Mouse (Mus musculus) limb, embryonic 13.5 days (tissue): ENCODE measurements at regions not wholly inside any gene's neighbourhood (a gene's known extent, or its start where the extent isn't known, plus 50 kb on each side); places are given as distances from the start of the nearest gene placed in this dataset.

Experiments used
- ATAC-seq: fragments of 200-750 bp; cut with Nextera tagmentation; 2 replicates; pipeline ENCODE4 v1.8.0; 2017; ENCODE audit warnings: low read depth, moderate number of reproducible peaks, moderate TSS enrichment; ENCODE audit not compliant: low FRiP score
- H3K27ac ChIP-seq: fragments of 300-500 bp; sonication (generic); 2 replicates; pipeline ENCODE4 v1.5.1; 2015; ENCODE audit warnings: inconsistent platforms, mild to moderate bottlenecking, moderate library complexity
- H3K27me3 ChIP-seq: fragments of 300-500 bp; sonication (generic); 2 replicates; pipeline ENCODE4 v1.6.1; 2015; ENCODE audit warnings: mild to moderate bottlenecking, inconsistent platforms
- H3K36me3 ChIP-seq: fragments of 300-500 bp; sonication (generic); 2 replicates; pipeline ENCODE4 v1.6.1; 2015; ENCODE audit warnings: inconsistent platforms, mild to moderate bottlenecking, moderate library complexity
- H3K4me1 ChIP-seq: fragments of 300-500 bp; sonication (generic); 2 replicates; pipeline ENCODE4 v1.6.1; 2015; ENCODE audit warnings: inconsistent platforms
- H3K4me2 ChIP-seq: fragments of 300-500 bp; sonication (generic); replicated peaks from 2 replicates; pipeline ENCODE4 v1.6.1; 2015; ENCODE audit warnings: inconsistent platforms, mild to moderate bottlenecking, moderate library complexity
- H3K4me3 ChIP-seq: fragments of 300-500 bp; sonication (generic); 2 replicates; pipeline ENCODE4 v1.5.1; 2015; ENCODE audit warnings: moderate library complexity, mild to moderate bottlenecking, inconsistent platforms
- H3K9ac ChIP-seq: fragments of 300-500 bp; sonication (generic); 2 replicates; pipeline ENCODE4 v1.6.1; 2015; ENCODE audit warnings: mild to moderate bottlenecking, inconsistent platforms
- H3K9me3 ChIP-seq: fragments of 300-500 bp; sonication (generic); 2 replicates; pipeline ENCODE4 v1.6.1; 2016; ENCODE audit warnings: inconsistent platforms
- WGBS: fragments of 180-500 bp; shearing (Covaris S2); methylation state at CpG from one replicate; pipeline ENCODE4 v1.1.7; 2015; 5-methylcytosine and 5-hydroxymethylcytosine counted together

DNA sequence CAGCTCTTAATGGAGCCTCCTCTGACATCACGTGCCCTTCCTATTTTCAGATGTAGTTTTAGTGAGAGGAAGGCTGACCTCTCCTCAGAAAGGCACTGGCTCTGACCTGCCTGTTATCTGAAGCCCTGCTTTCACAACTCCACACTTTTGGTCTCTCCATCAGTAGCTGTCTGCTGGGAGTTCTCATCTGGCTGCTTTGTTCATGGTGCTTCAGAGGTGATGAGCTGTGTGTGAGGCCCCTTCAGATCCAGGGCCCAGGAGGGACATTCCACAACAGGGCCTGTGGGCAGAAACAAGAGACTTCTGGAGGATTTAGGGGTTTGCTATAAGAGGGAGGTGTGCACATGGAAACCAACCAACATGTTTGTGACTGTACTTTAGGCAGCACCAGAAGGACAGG is 50.8 kb upstream of the Fhl2 start:
- H3K36me3 ChIP-seq = no peaks in the 10 kb centered on the region
- no peak overlapping the region for H3K9ac ChIP-seq
- no peak for ATAC-seq
- no peak overlapping the region for H3K27ac ChIP-seq
- no peaks in the 10 kb centered on the region for H3K9me3 ChIP-seq
- 77% methylated on average over 1 of the region's 1 CpGs for WGBS
- no peak overlapping the region for H3K4me3 ChIP-seq
- H3K27me3 ChIP-seq = no peaks in the 10 kb centered on the region
- H3K4me1 ChIP-seq = 0 out of 2 replicates have a peak, but pooled peaks cover 2% of the 10 kb centered on the region
- H3K4me2 ChIP-seq = no peak overlapping the region

DNA sequence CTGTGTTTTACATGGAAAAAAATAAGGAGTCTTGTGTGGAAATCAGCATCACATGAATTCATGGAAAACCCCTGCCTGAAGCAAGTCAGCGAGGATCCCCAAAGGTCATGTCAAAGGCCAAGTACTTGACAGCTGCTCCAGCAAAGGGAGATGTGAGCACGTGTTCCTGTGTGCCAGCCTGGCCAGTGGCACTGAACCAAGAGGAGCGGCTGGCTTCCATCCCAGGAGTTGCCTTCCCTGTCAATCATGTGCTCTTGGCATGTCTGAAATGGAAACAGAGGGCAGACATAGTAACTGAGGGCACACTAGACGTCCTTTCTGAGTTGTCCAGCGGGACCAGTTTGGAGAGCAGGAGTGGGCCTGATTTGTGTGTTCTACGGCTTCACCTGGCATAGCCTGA is 53.5 kb upstream of the Fhl2 start:
- no peak for ATAC-seq
- Histone ChIP-seq H3K27me3 (no peaks in the 10 kb centered on the region), H3K4me3 (no peak overlapping the region), H3K36me3 (no peaks in the 10 kb centered on the region), H3K9me3 (no peaks in the 10 kb centered on the region), H3K27ac (no peak overlapping the region), H3K9ac (no peak overlapping the region), H3K4me1 (no peaks in the 10 kb centered on the region), H3K4me2 (no peak overlapping the region)
- 74% methylated on average over 6 of the region's 6 CpGs for WGBS

DNA sequence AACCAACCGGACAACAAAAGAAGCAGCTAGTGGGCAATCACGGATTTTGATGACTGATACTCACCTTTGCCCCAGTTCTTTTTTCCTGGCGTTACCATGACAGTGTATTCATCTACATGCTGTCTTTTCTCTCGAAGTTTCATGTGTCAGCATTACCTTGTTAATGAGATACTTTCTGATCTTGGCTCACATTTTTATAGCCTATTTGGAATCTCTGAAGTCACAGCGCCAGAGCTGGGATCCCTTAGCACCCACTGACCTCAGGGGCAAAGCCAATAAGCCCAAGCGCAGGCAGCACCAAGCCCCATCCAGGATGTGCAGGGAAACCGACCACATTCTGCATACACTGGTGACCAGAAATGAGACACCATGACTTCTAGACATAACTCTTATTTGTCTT is 54.6 kb upstream of the Fhl2 start:
- Histone ChIP-seq H3K4me2 (no peak overlapping the region), H3K9ac (no peak overlapping the region), H3K27me3 (no peaks in the 10 kb centered on the region), H3K36me3 (no peaks in the 10 kb centered on the region), H3K4me3 (no peak overlapping the region), H3K9me3 (no peaks in the 10 kb centered on the region), H3K4me1 (no peaks in the 10 kb centered on the region), H3K27ac (no peak overlapping the region)
- 72% methylated on average over 7 of the region's 7 CpGs for WGBS
- ATAC-seq = no peak

DNA sequence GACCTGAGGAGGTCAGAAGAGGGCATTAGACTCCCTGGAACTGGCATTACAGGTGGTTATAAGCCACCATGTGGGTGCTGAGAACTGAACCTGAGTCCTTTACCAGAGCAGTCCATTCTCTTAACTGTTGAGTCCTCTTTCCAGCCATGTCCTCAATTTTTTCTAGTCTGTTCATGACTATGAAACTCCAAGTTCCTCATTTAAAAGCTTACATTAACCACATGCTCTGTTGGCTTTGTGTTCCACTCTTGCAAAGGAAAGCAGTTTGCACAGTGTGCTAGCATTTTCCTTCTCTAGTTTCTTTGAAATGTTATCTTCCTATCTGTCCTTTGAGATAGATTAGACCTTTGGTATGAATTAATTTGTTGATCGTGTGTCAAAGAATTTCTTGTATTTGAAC is 57.3 kb upstream of the Fhl2 start:
- no peaks in the 10 kb centered on the region for H3K36me3 ChIP-seq
- H3K27ac ChIP-seq = no peak overlapping the region
- H3K4me1 ChIP-seq = no peaks in the 10 kb centered on the region
- H3K27me3 ChIP-seq = no peaks in the 10 kb centered on the region
- no peak overlapping the region for H3K9ac ChIP-seq
- no peaks in the 10 kb centered on the region for H3K9me3 ChIP-seq
- no peak for ATAC-seq
- H3K4me2 ChIP-seq = no peak overlapping the region
- H3K4me3 ChIP-seq = no peak overlapping the region
- 93% methylated on average over 1 of the region's 1 CpGs for WGBS

DNA sequence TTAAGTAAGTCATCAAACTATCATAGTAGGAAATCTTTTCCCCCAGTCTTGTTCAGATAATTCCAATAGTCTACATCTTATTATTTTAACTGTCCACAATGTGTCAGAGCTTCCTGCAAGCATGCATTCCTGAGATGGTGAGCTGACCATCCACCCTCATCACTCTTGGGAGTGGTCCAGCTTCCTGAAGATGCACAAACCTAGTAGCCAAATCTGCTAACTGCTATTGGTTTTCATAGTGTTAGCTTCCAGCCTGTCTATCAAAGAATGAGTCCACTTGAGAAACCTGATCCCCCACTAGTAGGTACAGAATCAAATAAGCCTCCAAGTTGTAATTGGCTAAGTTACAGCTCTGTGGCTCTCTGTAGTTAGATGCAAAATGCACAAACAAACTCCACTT is 59.3 kb upstream of the Fhl2 start:
- Histone ChIP-seq H3K27ac (no peak overlapping the region), H3K4me3 (no peak overlapping the region), H3K4me1 (no peaks in the 10 kb centered on the region), H3K9ac (no peak overlapping the region), H3K9me3 (no peaks in the 10 kb centered on the region), H3K27me3 (no peaks in the 10 kb centered on the region), H3K36me3 (no peaks in the 10 kb centered on the region), H3K4me2 (no peak overlapping the region)
- ATAC-seq = no peak

DNA sequence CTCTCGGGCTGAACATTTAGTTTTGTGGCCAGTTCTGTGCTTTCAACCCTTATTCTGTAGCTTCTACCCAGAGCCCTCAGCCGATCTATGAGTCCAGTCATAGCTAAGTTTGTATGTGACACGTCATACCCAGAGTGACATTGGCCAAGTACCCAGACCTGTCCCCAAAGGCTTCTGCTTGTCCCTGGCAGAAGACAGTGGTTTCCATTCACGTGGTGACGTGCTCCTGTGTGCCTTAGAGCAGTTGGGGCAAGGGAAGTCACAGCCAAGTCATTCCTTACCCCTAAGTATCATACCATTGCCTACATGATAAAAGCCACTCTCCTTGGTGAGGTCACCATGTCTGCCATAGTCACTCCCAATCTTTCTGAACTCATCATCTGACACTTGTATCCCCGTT is 61.1 kb upstream of the Fhl2 start:
- 88% methylated on average over 6 of the region's 6 CpGs for WGBS
- Histone ChIP-seq H3K9ac (no peak overlapping the region), H3K27me3 (no peaks in the 10 kb centered on the region), H3K9me3 (no peaks in the 10 kb centered on the region), H3K4me3 (no peak overlapping the region), H3K4me1 (no peaks in the 10 kb centered on the region), H3K4me2 (no peak overlapping the region), H3K27ac (no peak overlapping the region), H3K36me3 (no peaks in the 10 kb centered on the region)
- ATAC-seq = no peak

DNA sequence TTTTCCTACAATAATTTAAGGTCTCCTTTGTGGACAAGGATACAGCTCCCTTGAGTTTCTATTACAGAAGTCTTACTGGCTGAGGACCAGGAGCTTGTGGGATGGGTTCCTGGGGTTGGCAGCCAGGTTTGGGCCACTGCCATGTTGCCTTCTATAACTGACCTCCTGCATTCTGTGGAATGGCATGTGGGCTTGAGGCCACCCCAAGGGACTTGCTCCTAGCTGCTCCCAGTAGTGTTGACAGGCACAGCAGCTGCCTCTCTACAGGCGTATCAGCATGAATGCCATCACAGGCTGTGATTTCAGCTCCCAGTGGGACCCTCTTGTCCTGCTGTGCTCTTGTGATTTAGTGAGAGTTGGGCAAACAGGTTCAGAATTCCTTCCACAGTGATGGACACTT is 63.1 kb upstream of the Fhl2 start:
- Histone ChIP-seq H3K27me3 (no peaks in the 10 kb centered on the region), H3K4me1 (0 out of 2 replicates have a peak, but pooled peaks cover 3% of the 10 kb centered on the region), H3K4me3 (no peak overlapping the region), H3K9me3 (no peaks in the 10 kb centered on the region), H3K27ac (no peak overlapping the region), H3K9ac (no peak overlapping the region), H3K4me2 (no peak overlapping the region), H3K36me3 (no peaks in the 10 kb centered on the region)
- 81% methylated on average over 1 of the region's 1 CpGs for WGBS
- no peak for ATAC-seq

DNA sequence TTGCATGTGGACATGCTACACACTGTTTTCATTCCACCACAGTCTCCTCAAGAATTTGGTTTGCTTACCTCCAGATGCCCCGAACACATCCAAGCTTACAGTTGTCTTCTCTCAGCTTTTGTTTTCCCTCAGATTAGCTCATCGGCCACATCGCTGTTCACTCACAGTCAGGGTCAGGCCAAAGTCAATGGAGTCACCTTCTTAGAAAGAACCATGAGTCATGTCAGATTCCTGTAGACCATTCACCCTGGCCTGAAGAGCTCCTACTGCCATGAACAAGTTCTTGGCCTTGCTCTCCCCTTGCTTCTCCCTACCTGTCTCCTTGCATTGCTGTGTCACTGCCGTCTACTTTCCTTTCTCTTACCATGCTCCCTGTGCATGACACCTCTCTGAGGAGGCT is 63.7 kb upstream of the Fhl2 start:
- 91% methylated on average over 4 of the region's 4 CpGs for WGBS
- H3K27me3 ChIP-seq = no peaks in the 10 kb centered on the region
- H3K27ac ChIP-seq = no peak overlapping the region
- no peak overlapping the region for H3K4me2 ChIP-seq
- H3K36me3 ChIP-seq = no peaks in the 10 kb centered on the region
- H3K9me3 ChIP-seq = no peaks in the 10 kb centered on the region
- no peak overlapping the region for H3K9ac ChIP-seq
- H3K4me3 ChIP-seq = no peak overlapping the region
- 0 out of 2 replicates have a peak, but pooled peaks cover 3% of the 10 kb centered on the region for H3K4me1 ChIP-seq
- ATAC-seq = no peak

DNA sequence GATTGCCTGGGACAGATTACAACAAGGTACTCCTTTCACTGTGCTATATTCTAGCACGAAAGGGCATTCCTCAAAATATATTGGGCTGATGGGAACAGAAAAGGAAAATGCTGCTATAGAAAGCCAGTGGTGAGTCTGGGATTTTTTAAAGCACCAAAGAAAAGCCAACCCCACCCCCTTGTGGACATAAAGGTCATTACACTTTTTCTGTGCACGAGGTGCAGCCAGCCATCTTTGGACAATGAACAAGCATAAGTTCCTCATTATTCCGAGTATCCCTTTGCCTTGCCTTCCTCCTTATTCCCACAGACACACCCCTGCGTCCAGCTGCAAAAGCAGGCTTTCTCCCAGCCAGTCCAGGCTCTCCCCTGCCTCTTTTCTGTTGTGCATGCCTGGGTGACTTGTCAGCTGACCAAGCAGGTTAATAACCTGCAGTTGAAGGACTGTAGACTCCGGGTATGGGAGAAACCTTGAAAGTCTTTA is 67.7 kb upstream of the Fhl2 start:
- H3K4me1 ChIP-seq = 0 out of 2 replicates have a peak, but pooled peaks cover 3% of the 10 kb centered on the region
- ATAC-seq = peak; percentile 64
- H3K9ac ChIP-seq = no peak overlapping the region
- 11% methylated on average over 5 of the region's 5 CpGs for WGBS
- no peaks in the 10 kb centered on the region for H3K9me3 ChIP-seq
- peak overlapping the region; percentile 39 for H3K4me2 ChIP-seq
- H3K27me3 ChIP-seq = no peaks in the 10 kb centered on the region
- H3K27ac ChIP-seq = no peak overlapping the region
- no peaks in the 10 kb centered on the region for H3K36me3 ChIP-seq
- no peak overlapping the region for H3K4me3 ChIP-seq

DNA sequence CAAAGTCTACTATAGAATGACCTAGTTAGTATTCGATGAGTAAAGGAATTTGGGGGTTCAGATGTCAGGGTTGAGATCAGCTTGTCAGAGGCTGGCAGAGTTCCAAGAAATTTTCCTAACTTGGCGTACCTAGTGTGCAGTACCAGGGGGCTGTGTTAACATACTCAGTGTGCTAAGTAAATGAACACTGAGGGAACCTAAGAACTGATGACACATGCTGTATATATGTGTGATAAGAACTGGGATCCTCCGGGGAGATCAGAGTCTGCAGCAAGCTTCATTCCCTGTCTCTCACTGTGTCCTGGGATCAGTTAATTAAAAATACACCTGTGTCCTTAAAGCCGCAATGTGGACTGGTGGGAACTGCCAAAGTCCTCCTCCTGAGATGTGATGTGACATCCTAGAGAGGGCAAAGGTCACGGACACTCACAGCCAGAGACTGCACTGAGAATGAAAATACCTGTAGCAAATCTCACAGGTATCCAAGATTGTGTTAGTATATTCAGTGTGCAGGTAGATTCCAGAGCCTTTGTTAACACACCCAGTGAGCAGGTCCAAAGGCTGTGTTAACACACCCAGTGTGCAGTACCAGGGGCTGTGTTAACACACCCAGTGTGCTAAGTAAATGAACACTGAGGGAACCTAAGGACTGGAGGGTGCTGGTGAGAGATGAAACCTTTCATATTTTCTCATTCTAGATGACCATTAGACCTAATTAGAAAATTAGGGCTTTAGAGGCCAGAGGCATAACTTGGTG is 69.1 kb upstream of the Fhl2 start:
- no peaks in the 10 kb centered on the region for H3K9me3 ChIP-seq
- H3K4me2 ChIP-seq = no peak overlapping the region
- H3K4me3 ChIP-seq = no peak overlapping the region
- no peak overlapping the region for H3K9ac ChIP-seq
- H3K36me3 ChIP-seq = no peaks in the 10 kb centered on the region
- ATAC-seq = no peak
- WGBS = 81% methylated on average over 5 of the region's 5 CpGs
- no peak overlapping the region for H3K27ac ChIP-seq
- H3K27me3 ChIP-seq = no peaks in the 10 kb centered on the region
- H3K4me1 ChIP-seq = 0 out of 2 replicates have a peak, but pooled peaks cover 3% of the 10 kb centered on the region

DNA sequence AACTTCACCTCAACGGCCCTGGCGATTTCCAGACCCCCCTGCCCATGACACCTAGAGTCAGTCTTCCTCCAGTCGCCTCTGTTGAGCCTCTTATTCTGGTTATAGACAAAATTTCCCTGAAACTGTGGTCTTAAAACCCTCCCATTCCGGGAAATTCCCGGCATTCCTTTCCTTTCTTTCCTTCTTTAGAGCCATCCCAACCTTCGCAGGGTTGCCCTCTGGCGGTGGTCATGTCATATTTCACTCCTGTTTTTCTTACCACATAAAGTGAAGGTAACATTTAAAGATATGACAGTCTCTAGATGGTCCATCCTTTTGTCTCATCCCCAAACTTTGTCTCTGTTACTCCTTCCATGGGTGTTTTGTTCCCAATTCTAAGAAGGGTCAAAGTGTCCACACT is 72.9 kb upstream of the Fhl2 start:
- Histone ChIP-seq H3K36me3 (no peaks in the 10 kb centered on the region), H3K4me3 (no peak overlapping the region), H3K27me3 (no peaks in the 10 kb centered on the region), H3K4me2 (no peak overlapping the region), H3K9me3 (no peaks in the 10 kb centered on the region), H3K27ac (no peak overlapping the region), H3K4me1 (0 out of 2 replicates have a peak, but pooled peaks cover under 1% of the 10 kb centered on the region), H3K9ac (no peak overlapping the region)
- no peak for ATAC-seq
- WGBS = 39% methylated on average over 7 of the region's 7 CpGs

DNA sequence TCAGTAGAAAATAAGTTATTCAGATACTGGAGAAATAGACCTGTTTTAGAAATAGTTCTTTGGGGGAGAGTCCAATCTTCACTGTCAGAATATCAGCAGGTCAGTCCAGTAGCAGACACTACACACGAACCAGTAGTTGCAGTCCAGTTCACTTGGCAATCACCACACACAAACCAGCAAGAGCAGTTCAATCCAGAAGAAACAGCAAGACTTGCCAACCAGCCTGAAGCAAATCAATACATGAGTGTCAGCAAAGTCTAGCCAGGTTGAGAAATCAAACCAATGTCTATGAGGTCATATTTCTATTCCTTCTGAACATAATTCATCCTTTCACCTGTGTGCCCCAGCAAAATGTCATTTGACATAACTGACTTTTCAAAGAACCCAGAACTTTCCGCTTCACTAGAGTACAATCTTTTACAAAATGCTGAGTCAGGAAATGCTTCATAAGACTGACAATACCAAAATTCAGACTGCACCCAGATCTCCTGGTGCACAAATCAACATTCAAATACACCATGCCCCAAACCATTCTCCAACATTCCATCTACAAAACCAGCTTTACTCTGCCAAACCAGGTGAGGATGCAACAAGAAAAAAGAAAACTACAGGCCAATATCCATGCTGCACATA is 76.6 kb upstream of the Fhl2 start:
- WGBS = 79% methylated on average over 2 of the region's 2 CpGs
- no peak for ATAC-seq

DNA sequence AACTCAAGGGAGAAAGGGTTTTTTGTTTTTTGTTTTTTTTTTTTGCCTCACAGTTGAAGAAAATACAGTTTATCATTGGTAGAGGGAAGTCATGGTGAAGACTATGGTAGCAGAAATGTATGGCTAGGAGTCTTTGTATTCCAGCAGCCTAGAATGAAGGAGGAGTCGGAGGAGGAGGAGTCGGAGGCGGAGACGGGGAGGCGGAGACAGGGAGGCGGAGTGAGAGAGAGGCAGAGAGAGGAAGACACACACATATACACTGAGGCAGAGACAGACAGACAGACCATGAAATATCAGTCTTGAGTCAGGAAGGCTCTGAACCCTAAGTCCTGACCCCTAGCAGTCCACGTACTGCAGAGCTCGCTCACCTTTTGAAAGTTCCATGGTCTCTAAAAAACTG is 95.0 kb upstream of the Fhl2 start:
- no peak overlapping the region for H3K4me2 ChIP-seq
- H3K4me3 ChIP-seq = no peak overlapping the region
- no peak overlapping the region for H3K9ac ChIP-seq
- H3K4me1 ChIP-seq = no peaks in the 10 kb centered on the region
- 87% methylated on average over 8 of the region's 8 CpGs for WGBS
- no peak for ATAC-seq
- no peaks in the 10 kb centered on the region for H3K27me3 ChIP-seq
- H3K27ac ChIP-seq = no peak overlapping the region
- H3K9me3 ChIP-seq = 0 out of 2 replicates have a peak, but pooled peaks cover 7% of the 10 kb centered on the region
- H3K36me3 ChIP-seq = no peaks in the 10 kb centered on the region

More for the DNA sequence above, 76.6 kb upstream of the Fhl2 start:
- Histone ChIP-seq H3K4me3 (no peak overlapping the region), H3K4me1 (no peaks in the 10 kb centered on the region), H3K36me3 (no peaks in the 10 kb centered on the region), H3K9me3 (no peaks in the 10 kb centered on the region), H3K4me2 (no peak overlapping the region), H3K27ac (no peak overlapping the region), H3K9ac (no peak overlapping the region), H3K27me3 (no peaks in the 10 kb centered on the region)
